Mouse (Mus musculus): ENCODE data around the gene Rxylt1.

DNA sequence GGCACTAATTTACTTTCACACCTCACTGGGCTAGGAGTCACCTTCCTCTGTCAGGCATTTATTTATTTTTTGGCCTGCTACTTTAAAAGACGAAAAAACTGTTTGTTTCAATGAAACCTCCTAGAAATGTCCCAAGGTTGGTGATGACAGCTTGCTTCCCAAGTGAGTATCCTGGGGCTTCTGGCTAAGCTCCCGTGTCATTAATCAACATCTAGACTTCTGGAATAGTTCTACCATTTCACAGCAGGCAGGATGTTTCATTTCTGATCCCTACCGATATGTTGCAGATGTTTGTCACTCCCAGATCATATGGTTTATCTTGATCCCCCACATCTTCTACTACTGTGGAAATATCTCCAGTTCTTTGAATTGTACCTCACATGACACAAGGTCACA is 9.5 kb upstream of the Rxylt1 start:
- TF ChIP-seq CTCF (IDR thresholded peaks at IDR 0.05; ENCODE audit: insufficient read depth, low read depth, low read length) (no peak), POLR2A (IDR thresholded peaks at IDR 0.05; ENCODE audit: insufficient read depth, low read depth, low read length) (no peak)
